Mouse (Mus musculus) thymus, adult 2 months (tissue): ENCODE measurements around the gene Tecpr2.

Experiments
- CTCF ChIP-seq: fragments of 200-500 bp; IDR thresholded peaks from 2 replicates; pipeline ENCODE4 v1.5.1; 2012; ENCODE audit warnings: mild to moderate bottlenecking, control low read depth, low read length, moderate library complexity, borderline replicate concordance; ENCODE audit not compliant: control insufficient read depth, poor library complexity, insufficient read depth; ENCODE audit errors: extremely low read depth
- POLR2A ChIP-seq: fragments of 200-500 bp; IDR thresholded peaks from 2 replicates; pipeline ENCODE4 v1.6.1; 2012; ENCODE audit warnings: mild to moderate bottlenecking, low read length, control low read depth, moderate library complexity; ENCODE audit not compliant: control insufficient read depth, poor library complexity, insufficient read depth; ENCODE audit errors: extremely low read depth

GRCm38 (mm10) chr12:110909962-110910361, 20.9 kb downstream of the Tecpr2 start:
- TF ChIP-seq CTCF, result no peak
- no peak for TF ChIP-seq POLR2A
